Mouse (Mus musculus) liver, postnatal 0 days (tissue): ENCODE measurements at regions not wholly inside any gene's neighbourhood (a gene's known extent, or its start where the extent isn't known, plus 50 kb on each side); places are given as distances from the start of the nearest gene placed in this dataset.

Source experiments
- CTCF ChIP-seq: sonication (generic); IDR thresholded peaks from 2 replicates; pipeline ENCODE4 v1.5.1; 2016; ENCODE audit warnings: antibody characterized with exemption, low read depth
- EP300 ChIP-seq: IDR thresholded peaks from 2 replicates; pipeline ENCODE4 v1.6.1; 2016; ENCODE audit warnings: antibody characterized with exemption, low read depth, mild to moderate bottlenecking

DNA sequence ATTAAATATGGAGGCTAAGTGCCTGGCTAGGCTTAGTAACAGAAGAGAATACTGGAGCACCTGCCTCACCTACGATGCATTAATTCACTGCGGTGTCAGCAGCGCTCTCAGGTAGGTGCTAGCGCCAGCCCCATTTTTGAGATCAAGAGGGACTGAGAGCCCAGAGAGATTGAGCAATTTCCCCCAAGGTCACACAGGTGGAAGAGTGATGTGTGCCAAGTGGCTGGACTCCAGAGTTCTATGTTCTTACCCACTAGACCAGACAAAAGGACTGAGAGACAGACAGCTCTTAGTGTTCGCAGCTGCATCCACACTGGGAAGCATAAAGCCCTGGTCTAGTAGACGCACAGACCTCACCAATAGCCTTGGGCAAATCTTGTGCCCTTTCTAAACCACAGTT lies 261.1 kb downstream of the Bcor start:
- TF ChIP-seq CTCF, result no peak
- TF ChIP-seq EP300, result no peak
